Mouse (Mus musculus): ENCODE data around the gene Atp5g2. TPM values are rescaled to one million over a fixed set of nuclear protein-coding genes. Genes with fewer than 3 reads are reported as not detected.

Atp5g2 gene
- polyA plus RNA-seq, 1 experiment: 324 TPM

GRCm38 (mm10) chr15:102612966-102613365, 59.2 kb downstream of the Atp5g2 start:
- no peak for DNase-seq (ENCODE audit: extremely low spot score in 1 of 2, low spot score in 1 of 2)

Other genes with a start within 250 kb of the Atp5g2 start
- gene Amhr2, start 227.0 kb downstream of the Atp5g2 start, polyA plus RNA-seq (2012; rRNA removed): 1.3 and 1.6 TPM in 2 replicates
- gene Prr13, start 213.3 kb downstream of the Atp5g2 start, polyA plus RNA-seq (2012; rRNA removed): 78.3 and 83.6 TPM in 2 replicates
- 538 and 576 TPM in 2 replicates for gene Pcbp2, start 201.8 kb downstream of the Atp5g2 start, polyA plus RNA-seq (2012; rRNA removed)
- not detected in 2 replicates for gene Gm10337, start 168.6 kb downstream of the Atp5g2 start, polyA plus RNA-seq (2012; rRNA removed)
- gene Map3k12, start 155.3 kb downstream of the Atp5g2 start, polyA plus RNA-seq (2012; rRNA removed): 83.9 and 90.8 TPM in 2 replicates
- gene Tarbp2, start 154.2 kb downstream of the Atp5g2 start, polyA plus RNA-seq (2012; rRNA removed): 72.8 and 80.1 TPM in 2 replicates
- 5.2 and 6.7 TPM in 2 replicates for gene Npff, start 147.4 kb downstream of the Atp5g2 start, polyA plus RNA-seq (2012; rRNA removed)
- 0.08 TPM in 1 of 2 replicates, not detected in the other for gene Gm28047, start 47.3 kb downstream of the Atp5g2 start, polyA plus RNA-seq (2012; rRNA removed)
- gene Atf7, start 46.9 kb downstream of the Atp5g2 start, polyA plus RNA-seq (2012; rRNA removed): 44.1 and 45.1 TPM in 2 replicates
- gene Calcoco1, start 49.8 kb upstream of the Atp5g2 start, polyA plus RNA-seq (2012; rRNA removed): 64.9 and 69.7 TPM in 2 replicates
- not detected in 2 replicates for gene Hoxc13, start 248.8 kb upstream of the Atp5g2 start, polyA plus RNA-seq (2012; rRNA removed)

Data from frontal cortex, adult 2 months (tissue).